Mouse (Mus musculus) embryo, embryonic 11.5 days (tissue): ENCODE measurements at regions not wholly inside any gene's neighbourhood (a gene's known extent, or its start where the extent isn't known, plus 50 kb on each side); places are given as distances from the start of the nearest gene placed in this dataset.
A peak's percentile ranks its signal among the peaks of the same experiment; 100 is the strongest.

ENCODE experiments used
- DNase-seq: peaks from one replicate; pipeline ENCODE4 v3.0.0-alpha.2; 2012; ENCODE audit warnings: low read depth, low spot score

- no peak for DNase-seq
Measured at GRCm38 (mm10) chr9:87964508-87964907, 233.4 kb upstream of the Tbx18 start.

DNA sequence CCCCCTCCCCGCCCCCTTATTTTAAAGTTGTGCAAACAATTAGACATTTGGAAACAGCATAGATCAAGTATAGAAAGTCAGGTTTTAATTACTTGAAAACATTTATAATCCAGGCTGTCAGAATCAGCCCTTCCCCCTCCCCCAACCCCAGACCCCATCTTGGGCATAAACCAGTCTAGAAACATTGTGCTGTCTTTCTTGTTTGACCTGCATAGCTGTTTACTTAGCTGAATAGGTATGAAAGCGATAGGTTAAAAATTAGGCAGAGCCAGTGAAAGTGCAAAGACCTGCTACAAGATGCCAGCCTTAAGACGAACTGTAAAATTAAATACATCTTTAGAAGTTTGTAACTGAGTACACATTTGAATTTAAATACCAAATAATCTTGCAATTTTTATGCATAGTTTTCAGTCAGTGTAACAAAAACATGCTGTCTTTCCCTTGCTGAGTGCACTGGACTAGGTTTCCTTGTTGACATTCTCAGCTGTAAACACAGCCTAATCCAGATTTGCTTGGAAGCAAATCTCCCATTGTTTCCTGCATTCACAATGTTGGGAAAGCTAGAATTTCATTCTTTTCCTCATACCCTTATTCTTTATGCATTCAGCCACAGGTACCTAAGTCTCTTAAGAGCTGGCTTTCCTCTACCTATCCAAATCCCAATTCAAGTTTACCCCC lies 234.2 kb upstream of the Tbx18 start:
- no peak for DNase-seq

- DNase-seq: no peak
Measured at GRCm38 (mm10) chr9:87968190-87969082, 237.4 kb upstream of the Tbx18 start.

- no peak for DNase-seq
Measured at GRCm38 (mm10) chr9:87970586-87970985, 239.5 kb upstream of the Tbx18 start.

DNA sequence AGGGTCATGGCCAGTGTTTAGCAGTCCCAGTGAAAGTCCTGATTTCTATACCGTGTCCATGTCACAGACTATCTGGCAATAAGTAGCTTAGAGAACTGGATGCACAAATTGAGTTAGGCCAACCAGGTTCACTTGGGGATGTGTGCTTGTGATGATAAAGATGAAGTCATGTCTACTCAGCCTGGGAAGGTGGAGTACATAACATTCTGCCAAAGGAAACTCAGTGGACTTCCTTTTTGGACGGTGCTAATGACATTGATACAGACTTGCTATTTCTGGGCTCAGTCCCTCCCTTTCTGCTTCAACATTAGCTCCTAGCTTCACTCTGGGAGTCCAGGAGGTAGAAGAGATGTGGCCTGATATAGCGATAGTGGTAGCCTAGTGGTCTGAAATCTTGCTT lies 240.7 kb upstream of the Tbx18 start:
- no peak for DNase-seq

DNA sequence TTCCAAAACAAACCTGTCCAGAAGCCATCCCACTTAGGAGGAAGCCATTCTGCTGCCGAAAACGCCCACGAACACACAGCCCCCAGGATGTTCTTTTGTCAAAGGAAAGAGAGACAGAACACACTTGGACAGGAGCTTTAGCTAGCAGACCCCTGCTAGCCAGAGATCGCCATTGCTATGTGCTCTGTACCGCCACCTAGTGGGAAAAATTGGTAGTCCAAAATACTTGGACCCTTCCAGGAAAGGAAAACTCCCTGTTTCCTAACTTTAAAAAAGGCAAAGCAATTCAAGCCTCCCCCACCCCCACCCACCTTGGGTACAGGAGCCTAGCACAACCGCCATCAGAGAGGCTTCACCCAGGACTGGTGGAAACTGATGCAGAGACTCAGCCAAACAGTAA lies 242.5 kb upstream of the Tbx18 start:
- peak; percentile 8 for DNase-seq

GRCm38 (mm10) chr9:87984910-87985309 lies 253.8 kb upstream of the Tbx18 start:
- peak; percentile 30 for DNase-seq

DNA sequence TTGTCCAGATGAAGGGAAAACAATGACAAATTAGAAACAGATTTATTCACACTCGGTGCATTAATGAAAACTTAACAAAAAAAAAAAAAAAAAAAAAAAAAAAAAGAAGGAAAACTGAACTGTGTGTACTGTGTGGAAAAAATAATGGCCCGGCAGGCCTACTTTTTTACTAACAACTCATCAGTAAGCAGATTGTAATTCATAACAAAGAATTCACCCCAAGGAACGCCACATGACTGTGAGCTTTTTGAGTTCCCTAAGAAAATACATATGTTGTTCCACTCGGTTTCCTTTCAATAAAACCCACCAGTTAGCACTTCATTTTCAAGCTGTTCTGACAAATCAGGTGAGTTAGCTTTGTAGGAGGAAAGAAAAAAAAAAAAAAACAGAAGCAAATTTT lies 254.4 kb upstream of the Tbx18 start:
- peak; percentile 7 for DNase-seq

DNA sequence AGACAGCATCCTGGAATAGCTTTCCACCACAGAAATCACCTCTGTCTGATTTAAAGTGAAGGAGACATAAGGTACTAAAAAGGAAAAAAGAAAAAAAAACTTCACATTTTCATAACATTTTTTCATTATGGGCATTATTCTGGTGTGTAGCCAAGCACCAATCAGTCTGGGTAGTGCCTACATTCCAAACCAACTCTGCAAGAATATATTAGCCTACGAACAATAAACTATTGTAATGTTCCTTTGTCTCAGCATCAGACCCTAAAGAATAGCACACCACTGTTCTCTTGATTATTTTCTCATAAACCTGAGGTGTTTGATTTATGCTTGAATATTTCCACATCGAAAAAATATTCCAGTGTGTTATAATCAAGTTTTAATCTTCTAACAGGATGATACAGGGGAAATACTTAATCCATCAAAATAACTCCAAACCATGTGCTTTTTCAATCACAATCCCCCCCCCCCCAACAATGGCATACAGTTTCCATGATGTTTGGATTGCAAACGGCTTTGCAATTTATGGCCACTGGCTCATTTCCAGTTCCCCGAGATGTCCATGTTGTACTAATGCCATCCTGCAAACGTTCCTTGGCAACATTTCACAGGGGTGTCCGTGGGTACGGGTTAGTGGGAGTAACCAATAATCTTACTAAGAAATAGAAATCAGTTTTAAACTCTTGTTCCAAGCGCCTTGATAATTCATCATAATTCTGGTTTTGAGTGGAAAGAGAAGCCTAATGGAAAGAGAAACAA lies 275.1 kb upstream of the Tbx18 start:
- DNase-seq: no peak

GRCm38 (mm10) chr9:88023752-88024151 lies 292.7 kb upstream of the Tbx18 start:
- no peak for DNase-seq

GRCm38 (mm10) chr9:88025936-88026335 lies 294.9 kb upstream of the Tbx18 start:
- no peak for DNase-seq

DNA sequence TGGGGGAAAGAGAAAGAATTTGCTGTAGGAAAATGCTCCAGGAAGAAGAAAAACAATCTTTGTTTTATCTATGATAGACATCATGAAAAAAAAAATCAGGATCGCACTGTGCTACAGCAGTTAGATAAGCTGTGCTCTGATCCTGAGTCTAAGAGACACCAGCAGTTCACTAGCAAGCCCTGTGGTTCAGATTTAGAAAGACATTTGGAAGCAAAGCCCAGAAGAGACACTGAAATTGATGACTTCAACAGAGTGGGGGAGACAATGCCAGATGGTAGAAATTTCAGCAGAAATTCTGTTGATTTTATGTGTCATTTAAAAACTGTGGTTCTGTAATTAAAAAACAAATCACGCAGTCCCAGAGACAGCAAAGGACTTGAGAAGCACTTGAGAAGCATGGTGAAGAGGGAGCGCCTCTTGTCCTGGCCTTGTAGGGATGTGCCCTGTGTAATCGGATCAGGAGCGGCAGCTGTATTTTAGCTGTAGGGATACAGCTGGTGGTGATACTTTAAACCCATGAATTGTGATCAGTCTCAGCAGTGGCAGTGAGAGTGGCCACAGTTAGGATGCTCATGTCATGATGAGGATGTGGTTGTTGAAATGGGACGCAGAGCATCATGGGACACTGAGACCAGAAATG lies 296.4 kb upstream of the Nt5e start:
- no peak for DNase-seq

- DNase-seq: no peak
Measured at GRCm38 (mm10) chr9:88037560-88037959, 289.4 kb upstream of the Nt5e start.

DNA sequence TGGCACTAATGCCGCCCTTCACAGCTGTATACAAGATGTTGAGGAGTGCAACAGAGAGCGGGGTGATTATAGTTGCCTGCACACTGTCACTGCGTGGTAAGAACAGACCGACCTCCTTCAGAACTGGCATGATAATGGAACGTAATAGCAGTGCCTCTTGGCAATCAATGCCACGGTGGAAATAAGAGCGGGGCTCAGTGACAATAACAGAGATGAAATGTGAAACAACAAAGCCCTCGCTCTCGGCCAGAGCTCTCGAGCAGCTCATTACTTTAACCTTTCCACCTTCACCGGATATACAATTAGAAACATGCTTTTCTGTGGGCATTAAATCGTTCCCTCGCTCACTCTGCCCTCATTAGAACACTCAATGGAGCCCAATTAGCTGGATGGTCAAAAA lies 277.7 kb upstream of the Nt5e start:
- no peak for DNase-seq

DNA sequence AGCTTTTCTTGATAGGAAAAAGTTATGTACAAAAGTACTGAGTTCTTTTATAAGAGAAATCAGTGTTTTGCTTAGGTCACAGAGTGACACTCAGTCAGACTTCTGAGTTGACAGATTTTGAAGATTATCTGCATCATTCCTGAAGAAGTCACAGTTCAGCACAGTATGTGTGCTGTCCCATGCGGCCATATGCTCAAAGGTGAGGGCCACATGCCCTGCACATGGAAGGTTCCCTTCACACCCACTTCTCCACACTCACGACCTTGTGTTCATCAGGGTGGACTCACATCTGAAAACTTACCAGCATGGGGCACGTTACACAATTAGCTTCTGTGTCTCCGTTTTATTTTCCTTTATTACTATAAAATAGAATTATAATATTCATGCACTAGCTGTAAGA lies 277.2 kb upstream of the Nt5e start:
- DNase-seq: no peak

DNA sequence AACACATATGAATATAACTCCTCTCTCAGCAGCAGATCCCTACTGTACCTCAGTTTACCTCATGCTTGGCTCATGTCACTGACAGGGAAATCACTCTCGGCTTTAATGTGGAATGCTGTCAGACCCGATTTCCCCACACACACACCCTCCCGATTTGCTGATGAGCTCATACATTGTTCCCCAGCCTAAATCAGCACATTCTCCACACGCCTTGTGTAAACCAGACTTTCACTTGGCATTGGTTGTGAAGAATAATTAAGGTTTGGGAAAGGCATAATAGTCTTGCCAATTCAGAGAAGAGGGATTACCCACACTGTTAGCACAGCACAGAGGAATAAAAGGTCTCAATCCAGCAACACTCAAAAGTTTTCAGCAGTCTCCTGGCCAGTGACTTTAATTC lies 268.4 kb upstream of the Nt5e start:
- DNase-seq: no peak

DNA sequence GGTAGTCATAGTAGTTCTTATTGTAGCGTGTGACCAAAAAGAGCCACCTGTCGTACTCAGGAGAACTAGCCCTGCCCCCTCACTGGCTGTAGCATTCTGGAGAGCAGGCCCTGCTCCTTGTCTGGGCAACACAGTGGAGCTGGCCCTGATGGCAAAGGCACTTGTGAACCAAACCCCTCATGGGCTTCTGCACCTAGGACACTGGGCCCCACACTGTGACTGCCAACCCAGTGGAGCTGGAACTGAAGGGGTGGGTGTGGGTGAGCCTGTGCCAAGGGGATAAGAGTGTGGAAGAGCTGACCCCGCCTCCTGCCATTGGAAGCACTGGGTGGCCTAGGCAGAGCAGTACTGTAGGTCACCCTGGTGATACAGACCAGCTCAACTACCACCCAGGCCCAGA lies 268.0 kb upstream of the Nt5e start:
- no peak for DNase-seq

GRCm38 (mm10) chr9:88063973-88064676 lies 262.9 kb upstream of the Nt5e start:
- no peak for DNase-seq

DNA sequence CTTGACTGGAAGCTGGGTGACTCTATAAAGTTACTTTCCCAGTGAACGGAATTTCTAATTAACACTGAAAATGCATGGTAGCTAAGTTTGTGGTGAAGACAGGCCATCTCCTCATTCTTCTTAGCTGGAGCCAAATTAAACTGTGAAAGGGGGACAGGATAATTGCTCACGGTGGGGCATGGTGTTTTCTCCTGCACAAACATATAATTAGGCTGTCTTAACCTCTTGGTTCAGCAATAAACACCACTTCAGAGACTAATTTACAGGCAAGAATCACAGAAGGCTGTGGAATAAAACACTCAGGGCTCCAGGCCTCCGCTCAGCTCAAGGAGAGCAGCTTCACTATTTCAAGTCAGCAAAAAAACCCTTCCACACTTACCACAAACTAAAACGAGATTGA lies 261.9 kb upstream of the Nt5e start:
- no peak for DNase-seq

DNA sequence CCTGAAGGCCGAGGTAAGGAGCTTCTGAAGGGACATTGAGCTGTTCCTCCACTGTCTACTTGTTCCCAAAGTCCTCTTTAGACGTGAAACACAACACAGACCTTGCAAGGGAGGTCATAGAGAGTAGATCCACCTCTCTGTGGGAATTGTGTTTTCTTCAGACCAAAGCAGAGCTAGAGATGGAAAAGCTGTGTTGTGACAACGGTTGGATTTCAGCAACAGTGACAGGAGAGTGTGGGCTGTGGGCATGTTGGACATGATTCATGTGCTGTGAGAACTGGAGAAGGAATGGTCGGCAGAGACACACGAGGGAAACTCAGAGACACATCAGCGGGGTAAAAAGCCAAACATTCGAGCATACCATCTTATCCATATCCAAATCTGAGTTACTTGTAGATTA lies 261.2 kb upstream of the Nt5e start:
- no peak for DNase-seq

DNA sequence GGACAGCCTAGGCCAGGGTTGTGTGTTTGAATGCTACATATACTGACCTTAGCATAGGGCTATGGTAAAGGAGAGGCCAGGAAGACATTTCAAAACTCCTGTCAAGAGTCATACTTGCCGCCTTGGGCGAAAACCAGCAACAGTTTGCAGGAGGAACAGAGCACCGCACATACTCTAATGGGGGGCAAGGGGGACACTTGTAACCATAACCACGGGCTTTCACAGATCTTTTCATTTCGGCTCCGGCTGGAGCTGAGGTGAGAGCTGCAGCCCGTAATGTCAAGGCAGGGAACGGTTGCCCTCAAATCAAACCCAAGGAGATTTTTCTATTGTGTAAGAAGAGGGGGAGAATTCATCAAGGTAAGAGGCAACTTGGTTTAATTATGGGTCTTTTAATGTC lies 258.7 kb upstream of the Nt5e start:
- no peak for DNase-seq
